Mouse (Mus musculus): ENCODE results near the gene Celf1.

DNA sequence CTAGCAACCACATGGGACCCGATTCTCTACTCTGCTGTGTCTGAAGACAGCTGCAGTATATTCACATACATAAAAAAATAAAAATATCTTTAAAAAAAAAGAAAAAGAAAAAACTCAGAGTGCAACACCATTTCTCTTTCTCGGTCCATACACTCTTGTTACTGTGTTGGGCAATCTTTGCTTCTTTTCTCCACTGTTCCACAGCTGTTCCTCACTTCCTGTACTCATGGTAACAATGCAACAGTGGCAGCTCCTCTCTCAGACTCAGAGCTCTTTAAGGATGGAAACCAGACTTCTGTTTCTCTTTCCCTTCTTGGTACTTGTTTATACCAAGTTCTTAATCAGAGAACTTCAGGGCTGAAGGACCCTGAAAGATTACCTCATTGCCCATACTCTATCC is 36.8 kb upstream of the Celf1 start:
- TF ChIP-seq GATA1 (IDR thresholded peaks at IDR 0.05; ENCODE audit: borderline replicate concordance, low read length), result no peak
- no peak for TF ChIP-seq FLI1 (IDR thresholded peaks at IDR 0.05; ENCODE audit: low read length)

All from megakaryocyte, embryonic 14.5 days (primary cell).